Mouse (Mus musculus) midbrain, postnatal 0 days (tissue): ENCODE measurements around the gene Ccdc36. TPM values are rescaled to one million over a fixed set of nuclear protein-coding genes. Genes with fewer than 3 reads are reported as not detected.

Experiments used
- ATAC-seq: fragments of 200-750 bp; cut with Nextera tagmentation; 2 replicates; pipeline ENCODE4 v1.8.0; 2017; ENCODE audit warnings: moderate number of reproducible peaks, mild to moderate bottlenecking, moderate TSS enrichment, moderate library complexity; ENCODE audit not compliant: low FRiP score
- DNase-seq: peaks from one replicate; pipeline ENCODE4 v3.0.0-alpha.2; 2015; ENCODE audit warnings: low spot score
- H3K27ac ChIP-seq: fragments of 300-500 bp; sonication (generic); 2 replicates; pipeline ENCODE4 v1.5.1; 2014; ENCODE audit warnings: low read depth, mild to moderate bottlenecking, low read length, mixed read lengths
- H3K27me3 ChIP-seq: fragments of 300-500 bp; sonication (generic); 2 replicates; pipeline ENCODE4 v1.6.1; 2014; ENCODE audit warnings: low read length, control low read depth, mixed read lengths; ENCODE audit not compliant: insufficient read depth
- H3K36me3 ChIP-seq: fragments of 300-500 bp; sonication (generic); 2 replicates; pipeline ENCODE4 v1.6.1; 2014; ENCODE audit warnings: low read length, control low read depth, mixed read lengths; ENCODE audit not compliant: insufficient read depth
- H3K4me1 ChIP-seq: fragments of 300-500 bp; sonication (generic); 2 replicates; pipeline ENCODE4 v1.6.1; 2014; ENCODE audit warnings: mild to moderate bottlenecking, control low read depth, antibody characterized with exemption, low read length, mixed read lengths; ENCODE audit not compliant: insufficient read depth
- H3K4me2 ChIP-seq: fragments of 300-500 bp; sonication (generic); 2 replicates; pipeline ENCODE4 v1.6.1; 2014; ENCODE audit warnings: low read depth, mild to moderate bottlenecking, low read length, mixed read lengths; ENCODE audit not compliant: poor library complexity, severe bottlenecking
- H3K4me3 ChIP-seq: fragments of 300-500 bp; sonication (generic); 2 replicates; pipeline ENCODE4 v1.5.1; 2014; ENCODE audit warnings: low read depth, mild to moderate bottlenecking, low read length, moderate library complexity
- H3K9ac ChIP-seq: fragments of 300-500 bp; sonication (generic); replicated peaks from 2 replicates; pipeline ENCODE4 v1.6.1; 2014; ENCODE audit warnings: mild to moderate bottlenecking, low read length, moderate library complexity, mixed read lengths; ENCODE audit not compliant: poor library complexity, severe bottlenecking
- H3K9me3 ChIP-seq: fragments of 300-500 bp; sonication (generic); 2 replicates; pipeline ENCODE4 v1.6.1; 2016; ENCODE audit warnings: low read length, control low read depth
- CTCF ChIP-seq: IDR thresholded peaks from 2 replicates; pipeline ENCODE4 v1.5.1; 2016; ENCODE audit warnings: antibody characterized with exemption, mild to moderate bottlenecking
- WGBS: fragments of 180-500 bp; shearing (Covaris S2); extraction: QIAGEN DNeasy Blood & Tissue Kit; methylation state at CpG from one replicate; pipeline ENCODE4 v1.1.7; 2014; 5-methylcytosine and 5-hydroxymethylcytosine counted together
- polyA plus RNA-seq: library from polyadenylated mRNA; unstranded; fragments of >200 nt; fragmentation: Nextera tagmentation; extraction: Ambion mirVana; gene quantifications from 2 replicates; pipeline ENCODE4 v1.2.1, GENCODE M21; 2015
- total RNA-seq: library from RNA; depleted of rRNA; stranded (reverse); fragments of >200 nt; gene quantifications from 2 replicates; pipeline ENCODE4 v1.2.3, GENCODE M21; 2014

Gene Ccdc36
- total and polyA plus RNA-seq, 2 experiments from 2014 or later: 1.9 to 2.0 TPM

GRCm38 (mm10) chr9:108441236-108441919 lies 13.1 kb upstream of the Ccdc36 start:
- Histone ChIP-seq H3K27ac (no peak overlapping the region), H3K4me2 (no peak overlapping the region), H3K9me3 (no peaks in the 10 kb centered on the region), H3K27me3 (no peaks in the 10 kb centered on the region), H3K9ac (no peak overlapping the region), H3K4me3 (no peak overlapping the region), H3K36me3 (no peaks in the 10 kb centered on the region), H3K4me1 (no peaks in the 10 kb centered on the region)
- DNase-seq: peak; percentile 17
- WGBS: 87% methylated on average over 11 of the region's 11 CpGs
- TF ChIP-seq CTCF: no peak
- no peak for ATAC-seq

GRCm38 (mm10) chr9:108440485-108440884 lies 12.2 kb upstream of the Ccdc36 start:
- no peak for TF ChIP-seq CTCF
- no peaks in the 10 kb centered on the region for H3K27me3 ChIP-seq
- H3K4me3 ChIP-seq: no peak overlapping the region
- no peaks in the 10 kb centered on the region for H3K9me3 ChIP-seq
- H3K36me3 ChIP-seq: no peaks in the 10 kb centered on the region
- H3K4me2 ChIP-seq: no peak overlapping the region
- WGBS: 60% methylated on average over 5 of the region's 5 CpGs
- ATAC-seq: no peak
- no peak for DNase-seq
- no peak overlapping the region for H3K9ac ChIP-seq
- H3K4me1 ChIP-seq: no peaks in the 10 kb centered on the region
- H3K27ac ChIP-seq: no peak overlapping the region

- DNase-seq (peak; percentile 54), ATAC-seq (no peak)
- Histone ChIP-seq H3K4me3 (no peak overlapping the region), H3K36me3 (no peaks in the 10 kb centered on the region), H3K4me2 (no peak overlapping the region), H3K9ac (no peak overlapping the region), H3K27ac (no peak overlapping the region), H3K4me1 (no peaks in the 10 kb centered on the region), H3K9me3 (no peaks in the 10 kb centered on the region), H3K27me3 (no peaks in the 10 kb centered on the region)
- 91% methylated on average over 6 of the region's 6 CpGs for WGBS
- no peak for TF ChIP-seq CTCF
Measured at GRCm38 (mm10) chr9:108439176-108439575, 10.9 kb upstream of the Ccdc36 start.

- 21% methylated on average over 3 of the region's 3 CpGs for WGBS
- Histone ChIP-seq H3K36me3 (no peaks in the 10 kb centered on the region), H3K4me1 (no peaks in the 10 kb centered on the region), H3K4me2 (no peak within 1 kb of the TSS), H3K9me3 (no peaks in the 10 kb centered on the region), H3K27me3 (no peaks in the 10 kb centered on the region), H3K4me3 (no peak within 1 kb of the TSS), H3K27ac (peak within 1 kb of the TSS; percentile 51; the same call in 1 of the 2 replicates), H3K9ac (no peak within 1 kb of the TSS)
- peak; percentile 30 for DNase-seq
- peak; percentile 49; the same call in 1 of the 2 replicates for ATAC-seq
- no peak for TF ChIP-seq CTCF
Measured at GRCm38 (mm10) chr9:108436182-108436581, 7.9 kb upstream of the Ccdc36 start, which contains the start of gene BC048562. BC048562 (plus strand) TSS chr9:108436482.

GRCm38 (mm10) chr9:108431431-108432067 lies 3.3 kb upstream of the Ccdc36 start:
- peak overlapping the region; percentile 17; the same call in 1 of the 2 replicates for H3K4me3 ChIP-seq
- no peaks in the 10 kb centered on the region for H3K36me3 ChIP-seq
- no peaks in the 10 kb centered on the region for H3K4me1 ChIP-seq
- 48% methylated on average over 28 of the region's 32 CpGs for whole genome bisulfite sequencing
- H3K9me3 ChIP-seq: no peaks in the 10 kb centered on the region
- no peaks in the 10 kb centered on the region for H3K27me3 ChIP-seq
- ATAC-seq (no peak), DNase-seq (peak; percentile 51)
- TF ChIP-seq CTCF: no peak
- no peak overlapping the region for H3K9ac ChIP-seq
- peak overlapping the region; percentile 30; the same call in 1 of the 2 replicates for H3K4me2 ChIP-seq
- H3K27ac ChIP-seq: no peak overlapping the region

GRCm38 (mm10) chr9:108412221-108412620 lies 16.1 kb downstream of the Ccdc36 start:
- H3K36me3 ChIP-seq: no peaks in the 10 kb centered on the region
- DNase-seq: no peak
- H3K9ac ChIP-seq: no peak overlapping the region
- 90% methylated on average over 1 of the region's 1 CpGs for WGBS
- H3K4me2 ChIP-seq: no peak overlapping the region
- H3K27ac ChIP-seq: no peak overlapping the region
- H3K4me3 ChIP-seq: no peak overlapping the region
- H3K4me1 ChIP-seq: no peaks in the 10 kb centered on the region
- H3K9me3 ChIP-seq: no peaks in the 10 kb centered on the region
- no peaks in the 10 kb centered on the region for H3K27me3 ChIP-seq
- peak; percentile 57 for TF ChIP-seq CTCF
- no peak for ATAC-seq
